Mouse (Mus musculus) limb, embryonic 14.5 days (tissue): ENCODE data around the gene Map4k3. TPM values are rescaled to one million over a fixed set of nuclear protein-coding genes. Genes with fewer than 3 reads are reported as not detected.
A peak's percentile ranks its signal among the peaks of the same experiment; 100 is the strongest.

Experiments
- ATAC-seq: fragments of 200-750 bp; cut with Nextera tagmentation; 2 replicates; pipeline ENCODE4 v1.8.0; 2017; ENCODE audit warnings: low read depth, moderate number of reproducible peaks, moderate TSS enrichment; ENCODE audit not compliant: low FRiP score
- DNase-seq: peaks from one replicate; pipeline ENCODE4 v3.0.0-alpha.2; 2015; ENCODE audit warnings: low spot score
- H3K27ac ChIP-seq: fragments of 300-500 bp; sonication (generic); replicated peaks from 2 replicates; pipeline ENCODE4 v1.5.1; 2014; ENCODE audit warnings: low read depth, mild to moderate bottlenecking, low read length, moderate library complexity, mixed read lengths
- H3K27me3 ChIP-seq: fragments of 300-500 bp; sonication (generic); 2 replicates; pipeline ENCODE4 v1.6.1; 2014; ENCODE audit warnings: low read length, mixed read lengths; ENCODE audit not compliant: control insufficient read depth, insufficient read depth
- H3K36me3 ChIP-seq: fragments of 300-500 bp; sonication (generic); 2 replicates; pipeline ENCODE4 v1.6.1; 2014; ENCODE audit warnings: mild to moderate bottlenecking, low read length, moderate library complexity, mixed read lengths; ENCODE audit not compliant: control insufficient read depth, insufficient read depth
- H3K4me1 ChIP-seq: fragments of 300-500 bp; sonication (generic); 2 replicates; pipeline ENCODE4 v1.6.1; 2014; ENCODE audit warnings: antibody characterized with exemption, low read length, mixed read lengths; ENCODE audit not compliant: control insufficient read depth, insufficient read depth
- H3K4me2 ChIP-seq: fragments of 300-500 bp; sonication (generic); replicated peaks from 2 replicates; pipeline ENCODE4 v1.6.1; 2014; ENCODE audit warnings: low read depth, mild to moderate bottlenecking, low read length, moderate library complexity; ENCODE audit not compliant: severe bottlenecking
- H3K4me3 ChIP-seq: fragments of 300-500 bp; sonication (generic); replicated peaks from 2 replicates; pipeline ENCODE4 v1.5.1; 2014; ENCODE audit warnings: low read length
- H3K9ac ChIP-seq: fragments of 300-500 bp; sonication (generic); 2 replicates; pipeline ENCODE4 v1.6.1; 2014; ENCODE audit warnings: mild to moderate bottlenecking, low read depth, low read length, moderate library complexity; ENCODE audit not compliant: severe bottlenecking
- H3K9me3 ChIP-seq: fragments of 300-500 bp; sonication (generic); 2 replicates; pipeline ENCODE4 v1.6.1; 2016; ENCODE audit warnings: low read length; ENCODE audit not compliant: control insufficient read depth
- POLR2A ChIP-seq: fragments of 200-500 bp; IDR thresholded peaks from 2 replicates; pipeline ENCODE4 v1.8.0; 2012; ENCODE audit warnings: inconsistent platforms, mild to moderate bottlenecking, moderate library complexity, borderline replicate concordance; ENCODE audit not compliant: insufficient read depth, insufficient read length; ENCODE audit errors: extremely low read depth
- WGBS: fragments of 180-500 bp; shearing (Covaris S2); extraction: QIAGEN DNeasy Blood & Tissue Kit; methylation state at CpG from one replicate; pipeline ENCODE4 v1.1.7; 2014; 5-methylcytosine and 5-hydroxymethylcytosine counted together
- polyA plus RNA-seq, 2 experiments: library from polyadenylated mRNA; depleted of rRNA in 1 of 2; stranded (reverse) in 1 of 2; unstranded in 1 of 2; fragments of >200 nt; fragmentation: Nextera tagmentation in 1 of 2; extraction: Ambion mirVana in 1 of 2; gene quantifications; 2 replicates each; pipeline versions ENCODE4 v1.2.1 to v1.2.3; 2012 to 2014

The Map4k3 gene
- polyA plus RNA-seq, 2 experiments, result 42.6 to 50.2 TPM

DNA sequence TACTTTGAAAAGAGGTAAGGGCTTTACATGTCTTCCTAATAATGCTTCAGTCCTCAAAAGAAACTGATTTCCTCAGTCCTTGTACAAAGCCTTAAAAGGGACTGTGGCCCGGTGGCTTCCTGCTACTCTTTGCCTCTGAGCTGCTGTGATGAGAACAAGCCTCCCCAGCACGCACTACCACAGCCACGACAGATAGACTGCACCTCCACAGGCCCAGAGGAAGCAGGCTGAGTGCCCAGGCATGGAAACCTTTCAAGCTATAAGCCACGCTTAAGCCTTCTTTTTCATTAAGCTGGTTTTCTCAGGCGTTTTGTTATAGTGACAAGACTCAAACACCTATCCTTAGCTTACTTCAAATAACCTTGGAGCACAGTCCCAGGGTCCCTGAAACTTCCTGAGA is 10.0 kb downstream of the Map4k3 start:
- DNase-seq (no peak), ATAC-seq (no peak)
- H3K27ac ChIP-seq, result no peak overlapping the region
- no peak overlapping the region for H3K4me3 ChIP-seq
- no peak overlapping the region for H3K4me2 ChIP-seq
- peaks cover 6% of the 10 kb centered on the region for H3K4me1 ChIP-seq
- peaks cover 4% of the 10 kb centered on the region; the same call in 1 of the 2 replicates for H3K36me3 ChIP-seq
- no peaks in the 10 kb centered on the region for H3K27me3 ChIP-seq
- 64% methylated on average over 5 of the region's 5 CpGs for WGBS
- H3K9me3 ChIP-seq, result no peaks in the 10 kb centered on the region
- TF ChIP-seq POLR2A, result no peak
- no peak overlapping the region for H3K9ac ChIP-seq

- H3K27me3 ChIP-seq, result no peaks in the 10 kb centered on the region
- no peaks in the 10 kb centered on the region for H3K9me3 ChIP-seq
- no peak overlapping the region for H3K9ac ChIP-seq
- no peak overlapping the region for H3K4me3 ChIP-seq
- TF ChIP-seq POLR2A, result no peak
- 88% methylated on average over 5 of the region's 5 CpGs for WGBS
- H3K36me3 ChIP-seq, result no peaks in the 10 kb centered on the region
- H3K27ac ChIP-seq, result no peak overlapping the region
- no peak for ATAC-seq
- H3K4me1 ChIP-seq, result peaks cover 17% of the 10 kb centered on the region
- no peak overlapping the region for H3K4me2 ChIP-seq
- DNase-seq, result no peak
These were observed 14.7 kb downstream of the Map4k3 start for GRCm38 (mm10) chr17:80713588-80713987.

GRCm38 (mm10) chr17:80709921-80710838 is 18.1 kb downstream of the Map4k3 start:
- H3K4me2 ChIP-seq, result peak overlapping the region; percentile 44
- 13% methylated on average over 24 of the region's 24 CpGs for WGBS

GRCm38 (mm10) chr17:80708803-80709202 is 19.5 kb downstream of the Map4k3 start:
- DNase-seq (no peak), ATAC-seq (no peak)
- H3K27me3 ChIP-seq, result no peaks in the 10 kb centered on the region
- no peak overlapping the region for H3K4me2 ChIP-seq
- WGBS, result 78% methylated on average over 6 of the region's 6 CpGs
- peaks cover 43% of the 10 kb centered on the region for H3K4me1 ChIP-seq
- H3K9me3 ChIP-seq, result no peaks in the 10 kb centered on the region
- no peak overlapping the region for H3K9ac ChIP-seq
- H3K4me3 ChIP-seq, result no peak overlapping the region
- no peaks in the 10 kb centered on the region for H3K36me3 ChIP-seq
- no peak for TF ChIP-seq POLR2A
- H3K27ac ChIP-seq, result no peak overlapping the region

More at GRCm38 (mm10) chr17:80709921-80710838, 18.1 kb downstream of the Map4k3 start:
- no peak for TF ChIP-seq POLR2A
- Histone ChIP-seq H3K4me3 (peak overlapping the region; percentile 7; the same call in 1 of the 2 replicates), H3K36me3 (no peaks in the 10 kb centered on the region), H3K27me3 (no peaks in the 10 kb centered on the region), H3K27ac (peak overlapping the region; percentile 69), H3K9me3 (no peaks in the 10 kb centered on the region), H3K9ac (peak overlapping the region; percentile 16), H3K4me1 (peaks cover 35% of the 10 kb centered on the region)
- ATAC-seq (peak; percentile 84), DNase-seq (peak; percentile 69)

DNA sequence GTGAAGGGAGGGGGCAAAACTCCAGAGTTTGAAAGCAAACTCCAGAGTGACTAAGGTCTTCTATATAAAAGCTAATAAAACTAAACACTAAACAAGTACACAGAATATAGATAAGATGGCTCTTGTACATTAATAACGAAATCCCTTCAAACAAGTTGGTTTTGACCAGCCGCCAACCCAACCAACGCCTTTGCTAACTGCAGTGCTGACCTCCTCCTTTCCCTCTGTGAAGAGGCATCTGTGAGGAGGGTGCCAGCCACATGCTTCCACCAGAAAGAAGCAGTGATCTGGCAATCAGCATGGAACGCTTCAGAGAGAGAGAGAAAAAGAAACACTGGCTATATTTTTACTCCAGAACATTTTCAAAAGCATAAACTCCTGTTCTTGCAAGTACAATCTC is 21.1 kb downstream of the Map4k3 start:
- 49% methylated on average over 4 of the region's 4 CpGs for WGBS
- H3K4me3 ChIP-seq, result no peak overlapping the region
- H3K27ac ChIP-seq, result no peak overlapping the region
- H3K4me2 ChIP-seq, result no peak overlapping the region
- no peaks in the 10 kb centered on the region for H3K27me3 ChIP-seq
- DNase-seq, result no peak
- no peak for ATAC-seq
- no peaks in the 10 kb centered on the region for H3K36me3 ChIP-seq
- H3K9me3 ChIP-seq, result no peaks in the 10 kb centered on the region
- peaks cover 43% of the 10 kb centered on the region for H3K4me1 ChIP-seq
- no peak for TF ChIP-seq POLR2A
- H3K9ac ChIP-seq, result no peak overlapping the region
